Mouse (Mus musculus) adrenal gland, adult 2 months (tissue): Measurements from ENCODE around the gene Gm6793. TPM values are rescaled to one million over a fixed set of nuclear protein-coding genes. Genes with fewer than 3 reads are reported as not detected.
A peak's percentile ranks its signal among the peaks of the same experiment; 100 is the strongest.

Source experiments
- DNase-seq: peaks from one replicate; pipeline ENCODE4 v3.0.0; 2021
- long read RNA-seq: library from polyadenylated mRNA; stranded (forward); transcript quantifications from one replicate; pipeline ENCODE4 v2.0.0, GENCODE M21; 2021
- polyA plus RNA-seq: library from polyadenylated mRNA; depleted of rRNA; stranded (reverse); fragments of >200 nt; gene quantifications from 2 replicates; pipeline ENCODE4 v1.2.3, GENCODE M21; 2012; rRNA removed
- total RNA-seq, 2 experiments: library from RNA; stranded (reverse); gene quantifications; 2 replicates each; pipeline ENCODE4 v1.2.3; 2021

The Gm6793 gene
- total RNA-seq: not detected
- not detected in 2 replicates for polyA plus RNA-seq
- long read RNA-seq: 0 reads

GRCm38 (mm10) chr8:112014936-112015335 lies at the start of gene Gm6793:
TSS of gene Gm6793 (minus strand) at chr8:112015036.
- no peak for DNase-seq

GRCm38 (mm10) chr8:112061372-112061771 lies 46.5 kb upstream of the Gm6793 start:
- peak; percentile 6 for DNase-seq

DNA sequence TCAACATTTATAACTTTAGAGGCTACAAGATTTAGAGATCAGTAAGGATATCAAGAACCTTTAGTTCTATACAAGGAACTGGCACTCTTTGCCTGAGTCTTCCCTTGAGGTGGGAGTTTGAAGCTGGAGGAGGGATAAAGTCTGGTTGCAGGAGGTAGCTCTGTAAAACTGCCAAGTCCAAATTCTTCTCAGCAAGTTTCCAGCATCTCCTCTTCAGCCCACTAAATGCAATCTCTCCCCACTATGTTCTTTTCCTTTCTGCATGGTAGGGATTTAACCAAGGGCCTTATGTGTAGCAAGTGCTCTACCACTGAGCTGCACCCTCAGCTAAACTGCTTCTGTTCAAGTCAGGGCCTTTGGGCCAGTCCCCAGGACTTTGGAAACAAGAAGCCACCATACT lies 39.6 kb upstream of the Gm6793 start:
- no peak for DNase-seq

- no peak for DNase-seq
Measured at GRCm38 (mm10) chr8:112051537-112051936, 36.7 kb upstream of the Gm6793 start.

- DNase-seq: no peak
Measured at GRCm38 (mm10) chr8:112049984-112050383, 35.1 kb upstream of the Gm6793 start.

GRCm38 (mm10) chr8:112048293-112048692 lies 33.5 kb upstream of the Gm6793 start:
- no peak for DNase-seq

GRCm38 (mm10) chr8:112045896-112046295 lies 31.1 kb upstream of the Gm6793 start:
- DNase-seq: peak; percentile 73

GRCm38 (mm10) chr8:112045182-112045581 lies 30.3 kb upstream of the Gm6793 start:
- DNase-seq: no peak

GRCm38 (mm10) chr8:112037521-112037920 lies 22.7 kb upstream of the Gm6793 start:
- DNase-seq: no peak

DNA sequence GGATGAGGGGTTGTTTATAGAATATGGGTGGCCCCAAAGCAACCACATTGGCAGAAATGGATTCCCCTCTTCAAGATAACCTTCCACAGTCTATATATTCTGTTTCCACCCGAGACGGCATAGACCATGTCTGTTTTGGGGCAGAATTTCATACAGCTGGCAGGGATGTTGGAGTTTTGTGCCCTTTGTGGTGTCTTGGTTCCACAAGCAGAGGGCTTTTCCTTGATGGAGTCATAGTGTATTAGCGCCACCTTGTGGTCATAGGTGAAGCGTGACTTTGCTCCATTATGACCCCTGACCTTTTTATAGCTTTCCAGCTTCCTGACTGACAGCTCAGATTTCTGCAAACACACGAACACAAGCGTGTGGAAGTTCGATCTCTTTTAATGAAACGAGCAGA lies 19.8 kb upstream of the Gm6793 start:
- peak; percentile 21 for DNase-seq

- no peak for DNase-seq
Measured at GRCm38 (mm10) chr8:112033071-112033470, 18.2 kb upstream of the Gm6793 start.

DNA sequence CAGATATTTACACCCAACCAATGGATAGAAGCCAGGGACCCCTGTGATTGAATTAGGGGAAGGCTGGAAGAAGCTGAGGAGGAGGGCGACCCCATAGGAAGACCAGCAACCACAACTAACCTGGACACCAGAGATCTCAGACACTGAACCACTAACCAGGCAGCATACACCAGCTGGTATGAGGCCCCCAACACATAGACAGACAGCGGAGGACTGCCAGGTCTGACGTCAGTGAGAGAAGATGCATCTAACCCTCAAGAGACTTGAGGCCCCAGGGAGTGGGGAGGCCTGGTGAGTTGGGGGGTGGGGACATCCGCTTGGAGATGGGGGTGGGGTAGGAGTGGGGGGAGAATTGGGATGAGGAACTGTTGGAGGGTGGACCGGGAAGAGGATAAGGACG lies 15.8 kb upstream of the Gm6793 start:
- DNase-seq: no peak

- DNase-seq: no peak
Measured at GRCm38 (mm10) chr8:112029455-112029854, 14.6 kb upstream of the Gm6793 start.

DNA sequence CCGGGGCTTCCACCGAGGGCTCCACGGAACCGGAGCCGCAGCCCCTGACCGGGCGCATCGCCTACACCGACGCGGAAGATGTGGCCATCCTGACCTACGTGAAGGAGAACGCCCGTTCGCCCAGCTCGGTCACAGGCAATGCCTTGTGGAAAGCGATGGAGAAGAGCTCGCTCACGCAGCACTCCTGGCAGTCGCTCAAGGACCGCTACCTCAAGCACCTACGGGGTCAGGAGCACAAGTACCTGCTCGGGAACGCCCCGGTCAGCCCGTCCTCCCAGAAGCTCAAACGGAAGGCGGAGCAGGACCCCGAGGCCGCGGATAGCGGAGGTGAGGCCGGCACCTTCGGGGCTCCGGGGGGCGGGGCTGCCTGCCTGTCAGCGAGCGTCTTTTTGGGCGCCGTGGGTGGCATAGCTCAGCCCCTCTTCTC lies 3.0 kb downstream of the Gm6793 start:
- peak; percentile 59 for DNase-seq

DNA sequence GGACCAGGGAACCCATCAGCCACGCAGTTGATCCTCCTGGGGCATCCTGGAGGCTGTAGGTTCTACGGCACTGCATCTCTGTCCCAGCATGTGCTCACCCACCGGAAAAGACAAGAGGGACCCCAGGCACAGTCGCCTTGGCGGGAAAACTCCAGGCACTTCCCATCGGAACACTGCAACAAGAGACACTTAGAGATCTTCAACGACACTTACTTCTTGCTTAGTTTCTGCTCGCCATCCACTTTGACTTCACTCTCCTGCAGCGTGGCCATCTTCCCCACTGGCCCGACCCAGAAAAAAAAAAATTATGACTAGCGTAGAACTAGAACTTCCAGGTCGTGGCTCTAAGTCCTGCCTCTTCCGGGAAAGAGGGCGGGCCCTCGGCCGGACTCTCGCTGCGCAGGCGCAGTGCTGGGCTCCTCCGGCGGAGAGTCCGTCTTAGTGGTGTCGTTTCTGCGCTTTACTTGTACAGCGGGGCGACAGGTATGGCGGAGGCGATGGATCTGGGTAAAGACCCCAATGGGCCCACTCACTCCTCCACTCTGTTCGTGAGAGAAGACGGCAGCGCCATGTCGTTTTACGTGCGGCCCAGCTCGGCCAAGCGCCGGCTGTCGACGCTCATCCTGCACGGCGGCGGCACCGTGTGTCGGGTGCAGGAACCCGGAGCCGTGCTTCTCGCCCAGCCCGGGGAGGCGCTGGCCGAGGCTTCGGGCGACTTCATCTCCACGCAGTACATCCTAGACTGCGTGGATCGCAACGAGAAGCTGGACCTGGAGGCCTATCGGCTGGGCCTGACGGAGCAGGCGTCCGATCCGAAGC lies 3.6 kb downstream of the Gm6793 start, which contains the start of the genes Kars and Terf2ip:
Gene Kars, minus strand, starts transcription at position 327 of the 819 bp plus-strand sequence.
Gene Terf2ip, plus strand, starts transcription at position 402 of the 819 bp plus-strand sequence.
- DNase-seq: peak; percentile 96

DNA sequence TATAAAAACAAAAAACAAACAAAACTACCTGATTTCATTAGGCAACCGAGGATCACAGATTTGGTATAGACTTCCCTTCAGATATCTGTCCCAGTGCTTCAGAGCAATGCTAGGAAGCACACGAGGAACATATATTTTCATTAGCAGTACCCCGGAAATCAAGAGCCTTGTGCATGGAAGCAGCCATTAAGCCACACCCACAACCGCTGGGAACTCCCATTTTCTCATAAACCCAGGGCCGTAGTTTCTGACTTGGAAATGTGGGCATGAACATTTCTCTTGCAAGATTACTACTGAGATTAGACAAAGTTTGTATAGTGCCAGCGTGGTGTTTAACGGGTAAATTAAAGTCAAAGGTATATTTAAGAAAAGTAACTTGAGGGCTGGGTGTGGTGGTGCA lies 5.3 kb downstream of the Gm6793 start:
- no peak for DNase-seq

- DNase-seq: no peak
Measured at GRCm38 (mm10) chr8:112007669-112008068, 7.2 kb downstream of the Gm6793 start.

DNA sequence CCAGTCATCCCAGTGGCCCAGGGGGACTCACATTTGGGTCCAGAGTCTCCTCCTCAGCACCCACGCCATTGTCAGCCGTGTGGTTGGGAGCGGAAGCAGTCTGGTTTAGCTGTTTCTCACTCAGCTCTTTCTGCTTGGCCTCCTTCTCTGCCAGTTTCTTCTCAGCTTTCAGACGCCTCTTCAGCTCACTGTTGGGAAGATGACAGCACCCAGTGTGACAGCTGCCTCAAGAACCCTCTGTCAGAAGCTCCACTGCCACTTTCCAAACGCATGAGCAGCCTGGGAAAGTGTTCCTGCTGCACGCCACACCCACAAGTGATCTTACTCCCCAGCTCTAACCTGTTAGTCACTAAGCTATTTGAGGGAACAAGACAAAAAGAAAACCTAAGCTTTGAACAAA lies 9.2 kb downstream of the Gm6793 start:
- no peak for DNase-seq

DNA sequence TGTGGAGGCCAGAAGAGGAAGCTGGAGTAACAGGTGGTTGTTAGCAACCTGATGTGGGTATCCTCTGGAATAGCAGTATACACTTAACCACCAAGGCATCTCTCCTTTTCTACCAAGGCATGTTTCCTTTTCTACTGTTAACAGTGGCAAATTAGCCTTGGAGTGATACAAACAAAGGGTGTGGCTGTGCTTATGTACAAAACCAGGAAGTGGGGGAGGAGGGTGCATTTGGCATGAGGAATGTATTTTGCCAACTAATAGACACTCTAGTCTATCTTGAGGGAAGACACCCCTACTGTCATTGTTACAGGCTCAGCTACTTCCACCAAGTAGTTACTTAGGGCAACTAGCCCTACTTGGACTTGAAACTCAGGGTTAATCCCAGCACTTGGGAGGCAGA lies 10.1 kb downstream of the Gm6793 start:
- no peak for DNase-seq

GRCm38 (mm10) chr8:111992703-111993039 lies 22.2 kb downstream of the Gm6793 start:
- no peak for DNase-seq

DNA sequence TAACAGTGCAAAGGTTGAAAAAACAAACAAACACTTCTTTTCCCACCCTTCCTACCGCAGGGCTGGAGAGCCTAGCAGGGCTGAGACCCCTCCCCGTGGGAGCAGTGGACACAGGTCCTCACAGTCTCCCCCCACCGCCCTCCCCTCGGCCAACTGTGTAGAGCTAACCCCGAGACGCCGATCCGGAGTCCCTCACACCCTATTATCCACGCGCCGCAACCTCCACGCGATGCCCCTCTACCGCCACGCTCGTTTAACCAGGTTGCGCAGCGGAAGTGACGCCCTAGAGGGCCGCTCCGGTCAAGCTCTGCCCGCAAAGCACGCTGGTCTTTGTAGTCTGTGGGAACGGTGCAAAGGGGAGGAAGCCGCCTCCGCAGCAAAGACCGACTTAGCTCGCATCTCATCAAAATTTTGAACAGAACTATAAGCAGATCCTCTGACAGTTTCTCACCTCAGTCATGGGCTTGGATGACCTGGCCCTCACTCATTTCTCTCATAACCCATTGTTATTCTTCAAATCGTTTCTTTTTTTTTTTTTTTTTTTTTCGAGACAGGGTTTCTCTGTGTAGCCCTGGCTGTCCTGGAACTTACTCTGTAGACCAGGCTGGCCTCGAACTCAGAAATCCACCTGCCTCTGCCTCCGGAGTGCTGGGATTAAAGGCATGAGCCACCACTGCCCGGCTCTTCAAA lies 22.7 kb downstream of the Gm6793 start, which contains the start of gene Adat1:
Gene Adat1, minus strand, starts transcription at position 290 of the 690 bp plus-strand sequence.
- DNase-seq: peak; percentile 90

GRCm38 (mm10) chr8:111991278-111991677 lies 23.6 kb downstream of the Gm6793 start:
- DNase-seq: no peak

DNA sequence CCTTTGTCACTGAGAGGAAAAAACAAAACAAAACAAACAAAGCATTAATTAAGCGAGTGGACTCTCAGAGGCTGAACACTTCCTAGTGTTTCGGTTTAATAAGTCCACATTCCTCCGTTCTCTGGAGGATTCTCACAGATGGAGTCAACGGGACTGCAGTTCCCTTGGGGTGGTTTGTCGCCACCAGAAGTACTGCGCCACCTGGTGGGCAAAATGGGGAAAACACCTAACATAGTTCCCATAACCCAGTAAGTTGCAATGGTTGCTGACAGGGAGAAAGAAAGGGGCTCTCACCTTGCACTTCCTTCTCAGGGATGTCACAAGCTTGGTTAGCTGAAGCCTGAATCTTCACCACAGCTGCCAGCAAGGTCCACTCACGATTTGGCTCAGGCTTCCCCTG lies 24.9 kb downstream of the Gm6793 start:
- peak; percentile 67 for DNase-seq
